Mouse (Mus musculus) activated CD4-positive, CD25-positive, alpha-beta regulatory T cell, adult 4 months (primary cell): ENCODE results near the gene Galk2. TPM values are rescaled to one million over a fixed set of nuclear protein-coding genes. Genes with fewer than 3 reads are reported as not detected.
A peak's percentile ranks its signal among the peaks of the same experiment; 100 is the strongest.

Experiments
- ATAC-seq: one replicate; pipeline ENCODE4 v1.8.0; 2017
- polyA plus RNA-seq, 2 experiments: library from polyadenylated mRNA; unstranded; fragments of 100-300 nt; shearing (Covaris generic); gene quantifications; one replicate each; pipeline ENCODE4 v1.2.1; 2017

The Galk2 gene
- polyA plus RNA-seq: 10 to 100 TPM; 73.0 to 74.2 TPM

GRCm38 (mm10) chr2:125858521-125859280, at the start of gene Galk2, which contains the start of gene Cops2:
Galk2 (plus strand) TSS chr2:125859109.
Cops2 (minus strand) TSS chr2:125859139.
- peak; percentile 99 for ATAC-seq

- ATAC-seq: no peak
Observed at GRCm38 (mm10) chr2:125809551-125809950, 49.4 kb upstream of the Galk2 start.

GRCm38 (mm10) chr2:125811332-125811731, 47.6 kb upstream of the Galk2 start:
- ATAC-seq: no peak

GRCm38 (mm10) chr2:125813972-125814595, 44.8 kb upstream of the Galk2 start:
- ATAC-seq: no peak

GRCm38 (mm10) chr2:125820397-125820796, 38.5 kb upstream of the Galk2 start:
- no peak for ATAC-seq

GRCm38 (mm10) chr2:125826201-125826600, 32.7 kb upstream of the Galk2 start:
- no peak for ATAC-seq

GRCm38 (mm10) chr2:125827898-125828297, 31.0 kb upstream of the Galk2 start:
- no peak for ATAC-seq

GRCm38 (mm10) chr2:125829924-125830323, 29.0 kb upstream of the Galk2 start:
- ATAC-seq: peak; percentile 78

- ATAC-seq: no peak
Observed at GRCm38 (mm10) chr2:125838091-125838490, 20.8 kb upstream of the Galk2 start.

GRCm38 (mm10) chr2:125838708-125839284, 20.1 kb upstream of the Galk2 start:
- no peak for ATAC-seq

GRCm38 (mm10) chr2:125851237-125851636, 7.7 kb upstream of the Galk2 start:
- ATAC-seq: no peak

- no peak for ATAC-seq
Observed at GRCm38 (mm10) chr2:125857707-125858106, 1.2 kb upstream of the Galk2 start.

GRCm38 (mm10) chr2:125863799-125864198, 4.9 kb downstream of the Galk2 start:
- no peak for ATAC-seq

GRCm38 (mm10) chr2:125864551-125864950, 5.6 kb downstream of the Galk2 start:
- ATAC-seq: no peak

GRCm38 (mm10) chr2:125865585-125865984, 6.7 kb downstream of the Galk2 start:
- ATAC-seq: no peak

- ATAC-seq: peak; percentile 98
Observed at GRCm38 (mm10) chr2:125866058-125866740, 7.3 kb downstream of the Galk2 start.

- ATAC-seq: no peak
Observed at GRCm38 (mm10) chr2:125868301-125868700, 9.4 kb downstream of the Galk2 start.

- no peak for ATAC-seq
Observed at GRCm38 (mm10) chr2:125870159-125870558, 11.2 kb downstream of the Galk2 start.

GRCm38 (mm10) chr2:125885891-125886576, 27.1 kb downstream of the Galk2 start:
- no peak for ATAC-seq

- ATAC-seq: no peak
Observed at GRCm38 (mm10) chr2:125893096-125893495, 34.2 kb downstream of the Galk2 start.

GRCm38 (mm10) chr2:125895099-125895498, 36.2 kb downstream of the Galk2 start:
- no peak for ATAC-seq

- no peak for ATAC-seq
Observed at GRCm38 (mm10) chr2:125896355-125896754, 37.4 kb downstream of the Galk2 start.
